Mouse (Mus musculus) limb, embryonic 14.5 days (tissue): Measurements from ENCODE around the gene Tymp. TPM values are rescaled to one million over a fixed set of nuclear protein-coding genes. Genes with fewer than 3 reads are reported as not detected.

Experiments
- ATAC-seq: fragments of 200-750 bp; cut with Nextera tagmentation; 2 replicates; pipeline ENCODE4 v1.8.0; 2017; ENCODE audit warnings: low read depth, moderate number of reproducible peaks, moderate TSS enrichment; ENCODE audit not compliant: low FRiP score
- DNase-seq: peaks from one replicate; pipeline ENCODE4 v3.0.0-alpha.2; 2015; ENCODE audit warnings: low spot score
- H3K27ac ChIP-seq: fragments of 300-500 bp; sonication (generic); replicated peaks from 2 replicates; pipeline ENCODE4 v1.5.1; 2014; ENCODE audit warnings: low read depth, mild to moderate bottlenecking, low read length, moderate library complexity, mixed read lengths
- H3K27me3 ChIP-seq: fragments of 300-500 bp; sonication (generic); 2 replicates; pipeline ENCODE4 v1.6.1; 2014; ENCODE audit warnings: low read length, mixed read lengths; ENCODE audit not compliant: control insufficient read depth, insufficient read depth
- H3K36me3 ChIP-seq: fragments of 300-500 bp; sonication (generic); 2 replicates; pipeline ENCODE4 v1.6.1; 2014; ENCODE audit warnings: mild to moderate bottlenecking, low read length, moderate library complexity, mixed read lengths; ENCODE audit not compliant: control insufficient read depth, insufficient read depth
- H3K4me1 ChIP-seq: fragments of 300-500 bp; sonication (generic); 2 replicates; pipeline ENCODE4 v1.6.1; 2014; ENCODE audit warnings: antibody characterized with exemption, low read length, mixed read lengths; ENCODE audit not compliant: control insufficient read depth, insufficient read depth
- H3K4me2 ChIP-seq: fragments of 300-500 bp; sonication (generic); replicated peaks from 2 replicates; pipeline ENCODE4 v1.6.1; 2014; ENCODE audit warnings: low read depth, mild to moderate bottlenecking, low read length, moderate library complexity; ENCODE audit not compliant: severe bottlenecking
- H3K4me3 ChIP-seq: fragments of 300-500 bp; sonication (generic); replicated peaks from 2 replicates; pipeline ENCODE4 v1.5.1; 2014; ENCODE audit warnings: low read length
- H3K9ac ChIP-seq: fragments of 300-500 bp; sonication (generic); 2 replicates; pipeline ENCODE4 v1.6.1; 2014; ENCODE audit warnings: mild to moderate bottlenecking, low read depth, low read length, moderate library complexity; ENCODE audit not compliant: severe bottlenecking
- H3K9me3 ChIP-seq: fragments of 300-500 bp; sonication (generic); 2 replicates; pipeline ENCODE4 v1.6.1; 2016; ENCODE audit warnings: low read length; ENCODE audit not compliant: control insufficient read depth
- POLR2A ChIP-seq: fragments of 200-500 bp; IDR thresholded peaks from 2 replicates; pipeline ENCODE4 v1.8.0; 2012; ENCODE audit warnings: inconsistent platforms, mild to moderate bottlenecking, moderate library complexity, borderline replicate concordance; ENCODE audit not compliant: insufficient read depth, insufficient read length; ENCODE audit errors: extremely low read depth
- WGBS: fragments of 180-500 bp; shearing (Covaris S2); extraction: QIAGEN DNeasy Blood & Tissue Kit; methylation state at CpG from one replicate; pipeline ENCODE4 v1.1.7; 2014; 5-methylcytosine and 5-hydroxymethylcytosine counted together
- polyA plus RNA-seq, 2 experiments: library from polyadenylated mRNA; depleted of rRNA in 1 of 2; stranded (reverse) in 1 of 2; unstranded in 1 of 2; fragments of >200 nt; fragmentation: Nextera tagmentation in 1 of 2; extraction: Ambion mirVana in 1 of 2; gene quantifications; 2 replicates each; pipeline versions ENCODE4 v1.2.1 to v1.2.3; 2012 to 2014

Tymp gene
- polyA plus RNA-seq (2012; rRNA removed): 2.0 and 3.3 TPM in 2 replicates
- polyA plus RNA-seq (2014; fragmentation: Nextera tagmentation; extraction: Ambion mirVana): 1.3 and 1.6 TPM in 2 replicates

- Histone ChIP-seq H3K27ac (no peak within 1 kb of the TSS), H3K4me2 (no peak within 1 kb of the TSS; the same call in 1 of the 2 replicates), H3K9ac (no peak within 1 kb of the TSS), H3K9me3 (no peaks in the 10 kb centered on the region), H3K4me1 (peaks cover 23% of the 10 kb centered on the region), H3K4me3 (no peak within 1 kb of the TSS), H3K36me3 (peaks cover 8% of the 10 kb centered on the region), H3K27me3 (peaks cover 51% of the 10 kb centered on the region)
- DNase-seq (no peak), ATAC-seq (no peak)
- no peak for TF ChIP-seq POLR2A
- WGBS: 15% methylated on average over 16 of the region's 16 CpGs
Observed at GRCm38 (mm10) chr15:89376957-89377356, at the start of gene Tymp. Gene Tymp, minus strand, starts transcription at chr15:89377039.

- Histone ChIP-seq H3K4me3 (no peak within 1 kb of the TSS), H3K4me1 (peaks cover 6% of the 10 kb centered on the region), H3K27ac (no peak within 1 kb of the TSS), H3K36me3 (peaks cover 23% of the 10 kb centered on the region), H3K9ac (no peak within 1 kb of the TSS), H3K4me2 (no peak within 1 kb of the TSS), H3K9me3 (no peaks in the 10 kb centered on the region), H3K27me3 (no peaks in the 10 kb centered on the region)
- 29% methylated on average over 6 of the region's 6 CpGs for WGBS
- DNase-seq (no peak), ATAC-seq (no peak)
- no peak for TF ChIP-seq POLR2A
Observed at GRCm38 (mm10) chr15:89425711-89426121, 48.9 kb upstream of the Tymp start, which contains the start of gene Cpt1b. Gene Cpt1b, minus strand, starts transcription at chr15:89425863.

GRCm38 (mm10) chr15:89424621-89425020, 47.8 kb upstream of the Tymp start:
- Histone ChIP-seq H3K27ac (no peak overlapping the region), H3K9ac (no peak overlapping the region), H3K4me2 (no peak overlapping the region), H3K4me1 (peaks cover 6% of the 10 kb centered on the region), H3K4me3 (no peak overlapping the region), H3K9me3 (no peaks in the 10 kb centered on the region), H3K36me3 (peaks cover 30% of the 10 kb centered on the region), H3K27me3 (no peaks in the 10 kb centered on the region)
- 86% methylated on average over 8 of the region's 8 CpGs for WGBS
- ATAC-seq: no peak
- no peak for TF ChIP-seq POLR2A
- DNase-seq: no peak

GRCm38 (mm10) chr15:89421938-89422337, 45.1 kb upstream of the Tymp start:
- WGBS: 87% methylated on average over 9 of the region's 9 CpGs

GRCm38 (mm10) chr15:89415282-89415681, 38.4 kb upstream of the Tymp start:
- TF ChIP-seq POLR2A: no peak
- Histone ChIP-seq H3K9me3 (no peaks in the 10 kb centered on the region), H3K27ac (no peak overlapping the region), H3K27me3 (no peaks in the 10 kb centered on the region), H3K4me2 (no peak overlapping the region), H3K4me3 (no peak overlapping the region), H3K36me3 (peaks cover 5% of the 10 kb centered on the region), H3K4me1 (no peaks in the 10 kb centered on the region), H3K9ac (no peak overlapping the region)
- ATAC-seq (no peak), DNase-seq (no peak)
- 89% methylated on average over 8 of the region's 8 CpGs for WGBS

More at GRCm38 (mm10) chr15:89421938-89422337, 45.1 kb upstream of the Tymp start:
- ATAC-seq (no peak), DNase-seq (no peak)
- Histone ChIP-seq H3K9me3 (no peaks in the 10 kb centered on the region), H3K9ac (no peak overlapping the region), H3K27ac (no peak overlapping the region), H3K27me3 (no peaks in the 10 kb centered on the region), H3K4me2 (no peak overlapping the region), H3K4me3 (no peak overlapping the region), H3K4me1 (no peaks in the 10 kb centered on the region), H3K36me3 (peaks cover 23% of the 10 kb centered on the region)
- TF ChIP-seq POLR2A: no peak

- no peaks in the 10 kb centered on the region for H3K36me3 ChIP-seq
- no peak within 1 kb of the TSS for H3K27ac ChIP-seq
- 82% methylated on average over 21 of the region's 24 CpGs for WGBS
- DNase-seq: no peak
- ATAC-seq: no peak
- no peak within 1 kb of the TSS for H3K4me3 ChIP-seq
- TF ChIP-seq POLR2A: no peak
- H3K4me1 ChIP-seq: no peaks in the 10 kb centered on the region
- no peak within 1 kb of the TSS for H3K4me2 ChIP-seq
- H3K27me3 ChIP-seq: no peaks in the 10 kb centered on the region
- no peak within 1 kb of the TSS for H3K9ac ChIP-seq
- no peaks in the 10 kb centered on the region for H3K9me3 ChIP-seq
Observed at GRCm38 (mm10) chr15:89410118-89410517, 33.3 kb upstream of the Tymp start, which contains the start of gene Syce3. Gene Syce3, minus strand, starts transcription at chr15:89410503.
